Mouse (Mus musculus) limb, embryonic 12.5 days (tissue): ENCODE measurements around the gene Zfp423. TPM values are rescaled to one million over a fixed set of nuclear protein-coding genes. Genes with fewer than 3 reads are reported as not detected.
"Not testable (repeated sequence)": the region's sequence is repeated elsewhere in the genome, so short reads cannot be mapped to it uniquely, and the experiment has no call there.

Experiments used
- ATAC-seq: fragments of 200-750 bp; cut with Nextera tagmentation; 2 replicates; pipeline ENCODE4 v1.8.0; 2017; ENCODE audit warnings: low read depth, moderate TSS enrichment; ENCODE audit not compliant: insufficient number of reproducible peaks, insufficient read depth, low FRiP score, low TSS enrichment
- H3K27ac ChIP-seq: fragments of 300-500 bp; sonication (generic); 2 replicates; pipeline ENCODE4 v1.5.1; 2016; ENCODE audit warnings: mild to moderate bottlenecking, moderate library complexity
- H3K27me3 ChIP-seq: fragments of 300-500 bp; sonication (generic); 2 replicates; pipeline ENCODE4 v1.6.1; 2016; ENCODE audit warnings: mild to moderate bottlenecking, moderate library complexity
- H3K36me3 ChIP-seq: fragments of 300-500 bp; sonication (generic); 2 replicates; pipeline ENCODE4 v1.6.1; 2016; ENCODE audit warnings: mild to moderate bottlenecking, moderate library complexity
- H3K4me1 ChIP-seq: fragments of 300-500 bp; sonication (generic); replicated peaks from 2 replicates; pipeline ENCODE4 v1.6.1; 2016
- H3K4me2 ChIP-seq: fragments of 300-500 bp; sonication (generic); 2 replicates; pipeline ENCODE4 v1.6.1; 2016; ENCODE audit warnings: mild to moderate bottlenecking, moderate library complexity
- H3K4me3 ChIP-seq: fragments of 300-500 bp; sonication (generic); replicated peaks from 2 replicates; pipeline ENCODE4 v1.5.1; 2016; ENCODE audit warnings: mild to moderate bottlenecking
- H3K9ac ChIP-seq: fragments of 300-500 bp; sonication (generic); replicated peaks from 2 replicates; pipeline ENCODE4 v1.6.1; 2016; ENCODE audit warnings: mild to moderate bottlenecking, moderate library complexity
- H3K9me3 ChIP-seq: fragments of 300-500 bp; sonication (generic); 2 replicates; pipeline ENCODE4 v1.6.1; 2016; ENCODE audit warnings: mild to moderate bottlenecking, moderate library complexity
- WGBS: fragments of 180-500 bp; shearing (Covaris S2); methylation state at CpG from one replicate; pipeline ENCODE4 v1.1.7; 2016; 5-methylcytosine and 5-hydroxymethylcytosine counted together
- polyA plus RNA-seq: library from polyadenylated mRNA; unstranded; fragments of >200 nt; fragmentation: Nextera tagmentation; extraction: Ambion mirVana; gene quantifications from 2 replicates; pipeline ENCODE4 v1.2.1, GENCODE M21; 2016

Zfp423 gene
- polyA plus RNA-seq, 1 experiment from 2014 or later = 40.3 TPM

DNA sequence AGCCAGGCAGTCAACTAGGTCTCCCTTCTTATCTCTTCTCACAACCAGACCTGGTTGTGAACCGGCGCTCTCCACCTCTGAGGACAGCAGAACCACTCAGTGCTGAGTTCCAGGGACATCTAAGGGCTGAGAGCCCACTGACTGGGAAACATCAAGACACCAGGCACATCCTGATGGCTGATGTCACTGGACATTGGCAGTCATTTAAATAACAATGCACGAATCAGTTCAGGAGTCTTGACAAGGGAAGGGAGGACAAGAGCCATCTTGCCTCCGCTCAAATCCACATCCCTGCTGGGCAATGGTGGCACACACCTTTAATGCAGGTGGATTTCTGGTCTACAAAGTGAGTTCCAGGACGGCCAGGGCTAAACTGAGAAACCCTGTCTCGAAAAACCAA, 92.8 kb downstream of the Zfp423 start:
- Histone ChIP-seq H3K36me3 (no peaks in the 10 kb centered on the region), H3K9me3 (no peaks in the 10 kb centered on the region), H3K4me2 (no peak overlapping the region), H3K4me1 (peaks cover 79% of the 10 kb centered on the region), H3K9ac (no peak overlapping the region), H3K4me3 (no peak overlapping the region), H3K27me3 (no peaks in the 10 kb centered on the region), H3K27ac (no peak overlapping the region)
- WGBS = 69% methylated on average over 6 of the region's 6 CpGs
- no peak for ATAC-seq

- WGBS = 70% methylated on average over 8 of the region's 8 CpGs
- ATAC-seq = no peak
- no peak overlapping the region for H3K27ac ChIP-seq
Observed at GRCm38 (mm10) chr8:87864236-87864635, 95.2 kb downstream of the Zfp423 start.

DNA sequence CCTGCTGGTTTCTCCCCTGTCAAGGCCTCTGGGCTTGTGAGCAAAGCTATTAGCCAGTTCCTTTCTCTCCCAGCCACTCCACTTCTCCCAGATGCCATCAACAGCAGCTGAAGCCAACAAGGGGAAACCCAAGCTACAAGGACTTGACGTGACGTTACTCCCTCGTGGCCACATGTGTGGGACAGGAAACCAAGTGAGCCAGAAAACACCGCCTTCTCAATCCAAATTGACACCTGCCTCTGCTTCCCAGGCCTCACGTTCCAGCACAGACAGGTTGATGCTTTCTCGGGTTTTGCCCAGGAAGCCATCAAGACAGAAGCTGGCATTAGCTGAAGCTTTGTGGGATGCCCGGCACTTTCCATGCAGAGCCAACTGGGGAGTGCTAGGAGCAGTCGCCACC, 96.3 kb downstream of the Zfp423 start:
- whole genome bisulfite sequencing = 80% methylated on average over 8 of the region's 8 CpGs
- no peak for ATAC-seq
- peaks cover 12% of the 10 kb centered on the region for H3K36me3 ChIP-seq
- peak overlapping the region; percentile 53; the same call in 1 of the 2 replicates for H3K27ac ChIP-seq
- H3K4me2 ChIP-seq = no peak overlapping the region
- H3K4me3 ChIP-seq = no peak overlapping the region
- H3K27me3 ChIP-seq = no peaks in the 10 kb centered on the region
- no peak overlapping the region for H3K9ac ChIP-seq
- H3K4me1 ChIP-seq = peaks cover 93% of the 10 kb centered on the region
- H3K9me3 ChIP-seq = no peaks in the 10 kb centered on the region

More at GRCm38 (mm10) chr8:87864236-87864635, 95.2 kb downstream of the Zfp423 start:
- H3K36me3 ChIP-seq = peaks cover under 1% of the 10 kb centered on the region; the same call in 1 of the 2 replicates
- no peak overlapping the region for H3K4me3 ChIP-seq
- H3K27me3 ChIP-seq = no peaks in the 10 kb centered on the region
- peaks cover 88% of the 10 kb centered on the region for H3K4me1 ChIP-seq
- no peak overlapping the region for H3K9ac ChIP-seq
- H3K9me3 ChIP-seq = no peaks in the 10 kb centered on the region
- H3K4me2 ChIP-seq = no peak overlapping the region

DNA sequence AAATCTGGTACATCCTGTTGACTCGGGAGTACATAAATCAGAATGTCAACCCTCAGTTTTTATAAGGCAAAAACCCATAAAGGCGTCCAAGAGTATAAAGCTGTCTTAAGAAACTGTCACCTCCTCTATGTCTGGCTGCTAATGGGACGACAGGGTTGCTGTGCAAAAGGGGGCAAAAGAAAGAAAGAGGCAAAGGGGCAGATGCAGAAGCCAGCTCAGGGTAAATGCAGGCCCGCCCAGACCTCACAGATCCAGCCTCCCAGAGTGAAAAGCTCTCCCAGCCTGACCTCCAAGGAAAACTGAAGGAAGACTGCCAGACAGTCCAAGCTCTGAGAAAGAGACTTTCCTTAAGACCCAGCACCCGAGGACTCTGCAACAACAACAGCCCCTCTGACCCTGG, 97.7 kb downstream of the Zfp423 start:
- ATAC-seq = no peak
- peak overlapping the region; percentile 81 for H3K27ac ChIP-seq
- peaks cover 26% of the 10 kb centered on the region for H3K36me3 ChIP-seq
- H3K9ac ChIP-seq = no peak overlapping the region
- no peaks in the 10 kb centered on the region for H3K27me3 ChIP-seq
- H3K4me2 ChIP-seq = no peak overlapping the region
- H3K4me3 ChIP-seq = no peak overlapping the region
- WGBS = 12% methylated on average over 5 of the region's 5 CpGs
- H3K4me1 ChIP-seq = peaks cover 80% of the 10 kb centered on the region
- no peaks in the 10 kb centered on the region for H3K9me3 ChIP-seq

DNA sequence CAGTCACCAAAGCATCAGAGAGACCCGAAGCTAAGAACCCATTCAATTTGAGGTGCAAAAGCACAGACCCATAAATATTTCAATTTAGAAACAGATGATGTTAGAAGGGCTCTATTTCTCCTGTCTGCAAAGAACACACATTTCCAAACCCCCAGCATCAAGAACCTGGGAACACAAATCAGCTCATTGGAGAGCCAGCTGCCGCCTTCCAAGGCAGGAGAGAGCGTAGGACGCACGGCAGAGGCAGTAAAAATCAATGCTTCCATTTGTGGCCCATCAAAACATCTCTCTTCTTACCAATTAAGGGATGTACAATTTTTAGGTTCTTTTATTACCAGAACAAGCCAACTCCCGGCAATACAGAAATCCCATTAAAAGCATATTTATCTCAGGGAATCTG, 98.5 kb downstream of the Zfp423 start:
- H3K36me3 ChIP-seq = peaks cover 28% of the 10 kb centered on the region
- WGBS = 14% methylated on average over 6 of the region's 6 CpGs
- ATAC-seq = no peak
- no peak overlapping the region for H3K9ac ChIP-seq
- peak overlapping the region; percentile 45 for H3K4me2 ChIP-seq
- no peaks in the 10 kb centered on the region for H3K9me3 ChIP-seq
- no peaks in the 10 kb centered on the region for H3K27me3 ChIP-seq
- peaks cover 72% of the 10 kb centered on the region for H3K4me1 ChIP-seq
- H3K27ac ChIP-seq = peak overlapping the region; percentile 56
- H3K4me3 ChIP-seq = 0 out of 2 replicates have a peak overlapping the region, but pooled peaks have one; percentile 12

- Histone ChIP-seq H3K4me3 (no peak overlapping the region), H3K4me2 (no peak overlapping the region), H3K27ac (no peak overlapping the region; the same call in 1 of the 2 replicates), H3K36me3 (peaks cover 24% of the 10 kb centered on the region), H3K4me1 (peaks cover 32% of the 10 kb centered on the region), H3K9me3 (no peaks in the 10 kb centered on the region), H3K27me3 (no peaks in the 10 kb centered on the region), H3K9ac (no peak overlapping the region)
- ATAC-seq = no peak
- WGBS = 75% methylated on average over 3 of the region's 3 CpGs
Observed at GRCm38 (mm10) chr8:87851871-87852270, 107.5 kb downstream of the Zfp423 start.

- H3K36me3 ChIP-seq = peaks cover 22% of the 10 kb centered on the region; the same call in 1 of the 2 replicates
- H3K27ac ChIP-seq = no peak overlapping the region; the same call in 1 of the 2 replicates
- no peak overlapping the region for H3K4me3 ChIP-seq
- WGBS = 73% methylated on average over 5 of the region's 5 CpGs
- no peaks in the 10 kb centered on the region for H3K9me3 ChIP-seq
- peaks cover 32% of the 10 kb centered on the region for H3K4me1 ChIP-seq
- ATAC-seq = no peak
- no peak overlapping the region for H3K9ac ChIP-seq
- no peaks in the 10 kb centered on the region for H3K27me3 ChIP-seq
- no peak overlapping the region for H3K4me2 ChIP-seq
Observed at GRCm38 (mm10) chr8:87851380-87851779, 108.0 kb downstream of the Zfp423 start.

- no peak overlapping the region for H3K9ac ChIP-seq
- WGBS = 89% methylated on average over 5 of the region's 5 CpGs
- no peak overlapping the region for H3K4me2 ChIP-seq
- no peaks in the 10 kb centered on the region for H3K27me3 ChIP-seq
- no peak for ATAC-seq
- H3K4me1 ChIP-seq = peaks cover 35% of the 10 kb centered on the region
- no peaks in the 10 kb centered on the region for H3K9me3 ChIP-seq
- H3K4me3 ChIP-seq = no peak overlapping the region
- no peak overlapping the region for H3K27ac ChIP-seq
- H3K36me3 ChIP-seq = peaks cover 34% of the 10 kb centered on the region
Observed at GRCm38 (mm10) chr8:87848836-87849235, 110.6 kb downstream of the Zfp423 start.

GRCm38 (mm10) chr8:87847796-87848195, 111.6 kb downstream of the Zfp423 start:
- Histone ChIP-seq H3K27ac (peak overlapping the region; percentile 46), H3K27me3 (no peaks in the 10 kb centered on the region), H3K4me1 (peaks cover 32% of the 10 kb centered on the region), H3K4me3 (no peak overlapping the region), H3K9ac (no peak overlapping the region), H3K4me2 (no peak overlapping the region), H3K9me3 (no peaks in the 10 kb centered on the region), H3K36me3 (peaks cover 34% of the 10 kb centered on the region)
- WGBS = 77% methylated on average over 6 of the region's 6 CpGs
- ATAC-seq = no peak

- not testable (repeated sequence) for H3K27ac ChIP-seq, H3K4me2 ChIP-seq, ATAC-seq, H3K27me3 ChIP-seq, H3K9me3 ChIP-seq, H3K4me3 ChIP-seq, H3K9ac ChIP-seq
- Histone ChIP-seq H3K4me1 (peaks cover 30% of the 10 kb centered on the region), H3K36me3 (peaks cover 25% of the 10 kb centered on the region)
- 92% methylated on average over 11 of the region's 11 CpGs for WGBS
Observed at GRCm38 (mm10) chr8:87842096-87842495, 117.3 kb downstream of the Zfp423 start.

DNA sequence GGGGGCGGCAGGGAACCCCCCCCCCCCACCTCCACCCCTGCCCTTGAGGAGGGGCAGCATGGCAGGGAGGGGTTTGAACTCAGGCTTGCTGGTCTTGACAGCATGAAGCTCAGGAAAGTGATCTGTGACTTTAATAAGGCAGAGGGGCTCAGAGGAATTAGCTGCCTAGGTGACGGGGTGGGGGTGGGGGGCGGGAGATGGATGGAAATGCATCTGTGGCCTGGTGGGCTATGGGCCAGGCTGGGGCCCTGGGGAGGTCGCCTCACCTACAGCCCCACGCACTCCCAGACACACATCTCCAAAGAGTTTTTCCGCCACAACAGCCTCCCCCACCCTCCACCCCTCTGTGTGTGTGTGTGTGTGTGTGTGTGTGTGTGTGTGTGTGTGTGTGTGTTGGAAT, 122.1 kb downstream of the Zfp423 start:
- peak; percentile 59 for ATAC-seq

DNA sequence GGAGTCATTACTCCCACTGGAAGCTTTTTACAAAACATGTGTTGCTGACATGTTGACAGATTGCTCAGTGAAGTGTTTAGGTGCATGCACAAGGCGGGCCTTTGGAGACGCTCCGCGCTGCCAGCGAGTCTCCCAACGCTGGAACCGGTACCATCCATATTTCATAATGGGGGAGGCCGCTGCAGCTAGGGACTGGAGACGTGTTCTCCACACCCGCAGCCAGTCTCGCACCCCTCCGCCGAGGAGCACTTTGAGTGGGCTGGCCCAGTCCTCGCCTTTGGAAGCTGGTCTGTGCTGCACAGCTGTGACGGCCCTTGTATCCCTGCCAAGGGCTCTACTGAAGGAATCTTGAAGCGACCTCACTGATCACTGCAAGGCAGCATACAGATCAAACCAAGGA, 122.5 kb downstream of the Zfp423 start:
- H3K4me3 ChIP-seq = peak overlapping the region; percentile 14; the same call in 1 of the 2 replicates
- WGBS = 5% methylated on average over 16 of the region's 16 CpGs
- H3K27me3 ChIP-seq = no peaks in the 10 kb centered on the region
- peak overlapping the region; percentile 51 for H3K4me2 ChIP-seq
- 0 out of 2 replicates have a peak overlapping the region, but pooled peaks have one; percentile 45 for H3K9ac ChIP-seq
- ATAC-seq = peak; percentile 82
- H3K9me3 ChIP-seq = no peaks in the 10 kb centered on the region
- H3K27ac ChIP-seq = peak overlapping the region; percentile 97
- peaks cover 3% of the 10 kb centered on the region; the same call in 1 of the 2 replicates for H3K36me3 ChIP-seq
- peaks cover 79% of the 10 kb centered on the region for H3K4me1 ChIP-seq

More for the DNA sequence above, 122.1 kb downstream of the Zfp423 start:
- peaks cover 75% of the 10 kb centered on the region for H3K4me1 ChIP-seq
- H3K9me3 ChIP-seq = no peaks in the 10 kb centered on the region
- 0% methylated on average over 6 of the region's 6 CpGs for WGBS
- peak overlapping the region; percentile 14; the same call in 1 of the 2 replicates for H3K4me3 ChIP-seq
- H3K27me3 ChIP-seq = no peaks in the 10 kb centered on the region
- 0 out of 2 replicates have a peak overlapping the region, but pooled peaks have one; percentile 45 for H3K9ac ChIP-seq
- H3K27ac ChIP-seq = peak overlapping the region; percentile 97
- H3K4me2 ChIP-seq = peak overlapping the region; percentile 51
- H3K36me3 ChIP-seq = peaks cover 3% of the 10 kb centered on the region; the same call in 1 of the 2 replicates
